Mouse (Mus musculus): Measurements from ENCODE around the gene Naip1.
"Not testable (repeated sequence)": the region's sequence is repeated elsewhere in the genome, so short reads cannot be mapped to it uniquely, and the experiment has no call there.

DNA sequence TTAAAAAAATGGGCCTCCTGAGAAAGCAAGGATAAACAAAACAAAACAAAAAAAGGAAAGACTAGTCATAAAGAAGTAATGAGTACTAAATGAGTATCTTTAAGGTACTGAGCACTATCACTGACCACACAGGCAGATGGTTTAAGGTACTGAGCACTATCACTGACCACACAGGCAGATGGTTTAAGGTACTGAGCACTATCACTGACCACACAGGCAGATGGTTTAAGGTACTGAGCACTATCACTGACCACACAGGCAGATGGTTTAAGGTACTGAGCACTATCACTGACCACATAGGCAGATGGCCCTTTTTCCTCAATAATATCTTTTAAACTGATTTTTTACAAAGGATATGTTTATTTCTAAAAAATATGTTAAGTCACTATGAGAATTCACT, 47.0 kb upstream of the Naip1 start:
- not testable (repeated sequence) for TF ChIP-seq CTCF (IDR thresholded peaks at IDR 0.05; ENCODE audit: low read depth, low read length); POLR2A (IDR thresholded peaks at IDR 0.05; ENCODE audit: insufficient read depth, low read length)

Data from ES-Bruce4 (cell line).